Mouse (Mus musculus) liver, adult 2 months (tissue): Measurements from ENCODE around the gene Rad54l. TPM values are rescaled to one million over a fixed set of nuclear protein-coding genes. Genes with fewer than 3 reads are reported as not detected.

Source experiments
- DNase-seq: peaks from one replicate; pipeline ENCODE4 v3.0.0-alpha.2; 2011; ENCODE audit warnings: low read depth, low spot score; ENCODE audit errors: extremely low read depth
- H3K27ac ChIP-seq: fragments of 200-500 bp; replicated peaks from 2 replicates; pipeline ENCODE4 v1.5.1; 2012; ENCODE audit warnings: low read depth, mild to moderate bottlenecking, control low read depth, inconsistent platforms, low read length; ENCODE audit not compliant: insufficient read depth
- H3K27me3 ChIP-seq: fragments of 200-500 bp; 2 replicates; pipeline ENCODE4 v1.6.1; 2012; ENCODE audit warnings: mild to moderate bottlenecking, moderate library complexity, low read length, inconsistent platforms; ENCODE audit not compliant: control insufficient read depth, insufficient read depth
- H3K36me3 ChIP-seq: fragments of 200-500 bp; 2 replicates; pipeline ENCODE4 v1.6.1; 2012; ENCODE audit warnings: low read length, inconsistent platforms; ENCODE audit not compliant: control insufficient read depth, insufficient read depth
- H3K4me1 ChIP-seq: fragments of 200-500 bp; 2 replicates; pipeline ENCODE4 v1.6.1; 2011; ENCODE audit warnings: low read length; ENCODE audit not compliant: control insufficient read depth, insufficient read depth
- H3K4me3 ChIP-seq: fragments of 200-500 bp; 2 replicates; pipeline ENCODE4 v1.5.1; 2011; ENCODE audit warnings: low read depth, mild to moderate bottlenecking, control low read depth, low read length, moderate library complexity; ENCODE audit not compliant: insufficient read depth
- H3K79me2 ChIP-seq: fragments of 200-500 bp; 2 replicates; pipeline ENCODE4 v1.6.1; 2012; ENCODE audit warnings: inconsistent platforms, mild to moderate bottlenecking, low read length, moderate library complexity; ENCODE audit not compliant: control insufficient read depth, insufficient read depth
- H3K9ac ChIP-seq: fragments of 200-500 bp; 2 replicates; pipeline ENCODE4 v1.6.1; 2012; ENCODE audit warnings: low read depth, mild to moderate bottlenecking, control low read depth, inconsistent platforms, low read length
- CTCF ChIP-seq: fragments of 200-500 bp; IDR thresholded peaks from 2 replicates; pipeline ENCODE4 v1.5.1; 2011; ENCODE audit warnings: low read depth, low read length, control low read depth
- POLR2A ChIP-seq: fragments of 200-500 bp; IDR thresholded peaks from 2 replicates; pipeline ENCODE4 v1.6.1; 2011; ENCODE audit warnings: low read length, control low read depth; ENCODE audit not compliant: insufficient read depth; ENCODE audit errors: extremely low read depth
- WGBS: fragments of 180-500 bp; shearing (Covaris S2); methylation state at CpG from one replicate; pipeline ENCODE4 v1.1.7; 2018; 5-methylcytosine and 5-hydroxymethylcytosine counted together
- polyA plus RNA-seq: library from polyadenylated mRNA; depleted of rRNA; stranded (reverse); fragments of >200 nt; gene quantifications from 2 replicates; pipeline ENCODE4 v1.2.3, GENCODE M21; 2012
- total RNA-seq: library from RNA; depleted of rRNA; stranded (reverse); fragments of >200 nt; gene quantifications from 2 replicates; pipeline ENCODE4 v1.2.3, GENCODE M21; 2014

Rad54l gene
- total and polyA plus RNA-seq, 2 experiments, result 0.06 to 0.18 TPM

DNA sequence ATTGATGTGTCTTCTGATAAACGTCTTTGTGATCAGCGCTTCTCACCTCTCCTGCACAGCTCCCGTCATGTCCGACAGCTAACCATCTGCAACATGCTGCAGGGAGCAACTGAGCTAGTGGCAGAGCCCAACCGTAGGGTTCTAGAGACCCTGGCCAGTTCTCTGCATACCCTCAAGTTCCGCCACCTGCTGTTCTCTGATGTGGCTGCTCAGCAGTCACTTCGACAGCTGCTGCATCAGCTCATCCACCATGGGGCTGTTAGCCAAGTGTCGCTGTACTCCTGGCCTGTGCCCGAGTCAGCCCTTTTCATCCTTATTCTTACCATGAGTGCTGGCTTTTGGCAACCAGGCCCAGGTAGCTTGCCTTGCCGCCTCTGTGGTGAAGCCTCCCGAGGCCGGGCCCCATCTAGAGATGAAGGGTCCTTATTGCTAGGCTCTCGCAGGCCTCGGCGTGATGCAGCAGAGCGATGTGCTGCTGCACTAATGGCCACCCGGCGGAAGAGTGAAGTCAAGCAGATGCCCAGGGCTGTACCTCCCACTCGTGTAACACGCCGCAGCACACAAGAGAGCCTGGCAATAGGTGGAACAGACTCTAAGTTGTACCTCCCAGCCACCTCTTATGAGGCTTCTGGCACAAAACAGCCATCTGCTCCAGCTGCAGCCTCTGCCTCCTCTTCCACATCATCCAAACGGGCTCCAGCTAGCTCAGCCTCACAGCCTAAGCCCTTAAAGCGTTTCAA, 34.8 kb downstream of the Rad54l start:
- no peak for TF ChIP-seq POLR2A
- TF ChIP-seq CTCF, result no peak
- Histone ChIP-seq H3K27ac (no peak overlapping the region), H3K36me3 (peaks cover 59% of the 10 kb centered on the region), H3K9ac (no peak overlapping the region), H3K4me1 (no peaks in the 10 kb centered on the region), H3K27me3 (no peaks in the 10 kb centered on the region), H3K79me2 (no peaks in the 10 kb centered on the region), H3K4me3 (no peak overlapping the region)
- 96% methylated on average over 23 of the region's 23 CpGs for WGBS
- no peak for DNase-seq

DNA sequence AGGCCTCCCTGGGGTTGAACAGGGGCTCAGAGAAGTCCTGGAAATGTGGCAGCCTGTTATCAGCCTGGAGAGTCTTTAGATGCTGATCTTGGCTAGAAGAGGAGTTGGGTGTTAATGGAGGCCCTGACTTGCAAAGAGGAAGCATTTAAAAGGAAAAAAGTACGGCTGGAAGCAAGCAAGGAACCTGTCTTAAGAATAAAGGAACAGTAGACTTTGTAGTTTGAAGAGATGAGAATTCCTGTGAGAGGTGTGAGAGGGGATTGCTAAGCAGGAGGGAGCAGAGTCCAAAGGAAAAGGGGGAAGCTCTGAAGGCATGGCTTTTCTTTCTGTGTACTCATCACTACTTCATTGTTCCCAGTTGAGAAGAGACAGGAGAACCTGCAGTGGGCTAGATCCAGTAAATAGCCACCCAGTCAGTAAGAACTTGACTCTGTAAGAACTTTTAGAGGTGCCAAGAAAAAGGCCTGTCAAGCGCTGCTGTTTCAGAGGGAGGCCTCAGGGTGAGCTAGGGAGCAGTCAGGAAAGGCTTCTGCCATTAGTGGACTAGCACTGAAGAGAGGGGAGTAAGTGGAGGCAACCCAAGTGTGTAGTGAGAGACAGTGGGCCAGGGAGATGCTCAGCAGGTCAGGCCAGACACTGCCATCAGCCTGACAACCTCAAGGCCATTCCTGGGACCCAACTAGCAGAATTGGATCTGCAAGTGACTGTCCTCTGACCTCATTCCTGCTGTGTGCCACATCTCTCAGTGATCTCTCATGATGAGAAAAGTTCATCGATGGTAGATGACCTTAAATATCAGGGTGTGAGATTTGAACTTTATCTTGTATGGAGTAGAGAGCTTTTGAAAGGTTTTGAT, 46.0 kb downstream of the Rad54l start:
- DNase-seq, result peak; percentile 61
- 30% methylated on average over 3 of the region's 3 CpGs for WGBS
- peaks cover 20% of the 10 kb centered on the region for H3K36me3 ChIP-seq
- H3K27me3 ChIP-seq, result no peaks in the 10 kb centered on the region
- no peak overlapping the region for H3K27ac ChIP-seq
- peaks cover 15% of the 10 kb centered on the region for H3K4me1 ChIP-seq
- H3K79me2 ChIP-seq, result peaks cover 21% of the 10 kb centered on the region
- no peak overlapping the region for H3K4me3 ChIP-seq
- TF ChIP-seq CTCF (no peak), POLR2A (no peak)
- H3K9ac ChIP-seq, result peak overlapping the region; percentile 97

DNA sequence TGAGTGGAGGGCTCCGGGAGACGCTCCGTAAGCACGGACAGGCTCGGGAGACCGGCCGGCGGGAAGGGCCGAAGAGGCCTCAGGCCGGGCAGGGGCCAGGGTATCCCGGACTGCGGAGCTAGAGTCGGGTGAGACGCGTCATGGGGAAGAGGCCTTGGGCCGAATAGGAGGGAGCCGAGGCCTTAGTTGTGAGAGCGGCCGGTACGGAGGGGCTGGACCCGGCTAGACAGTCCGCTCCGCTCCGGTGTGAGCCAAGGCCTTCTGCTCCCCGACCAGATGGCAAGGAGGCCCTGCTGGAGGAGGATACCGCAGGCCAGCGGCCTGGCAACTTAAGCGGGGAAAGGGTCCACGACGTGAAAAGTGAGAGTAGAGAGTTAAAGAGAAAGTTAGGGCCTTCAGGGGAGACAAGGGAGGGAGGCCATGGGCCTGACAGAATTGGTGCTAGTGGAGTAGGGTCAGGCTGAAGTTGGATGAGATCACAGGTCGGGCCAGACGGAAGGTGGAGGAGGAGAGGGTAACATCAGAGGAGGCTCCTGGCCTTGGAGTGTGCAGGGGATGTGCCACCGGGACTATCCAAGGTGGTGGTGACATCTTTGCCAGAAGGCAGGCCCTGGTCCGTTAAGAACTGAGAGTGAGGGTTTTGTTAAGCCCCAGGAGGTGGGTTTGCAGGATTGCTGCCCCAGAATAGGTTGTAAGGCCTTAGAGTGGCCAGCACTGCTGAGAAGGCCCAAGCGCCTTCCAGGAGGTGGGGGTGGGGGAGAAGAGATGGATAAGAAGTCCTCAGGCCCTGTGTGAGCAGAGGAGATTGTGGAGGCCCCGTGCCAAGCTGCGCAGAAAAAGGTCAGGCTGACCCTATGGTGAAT, 46.9 kb downstream of the Rad54l start:
- peak; percentile 51 for DNase-seq
- 2% methylated on average over 37 of the region's 37 CpGs for WGBS
- TF ChIP-seq POLR2A, result no peak
- TF ChIP-seq CTCF, result no peak

DNA sequence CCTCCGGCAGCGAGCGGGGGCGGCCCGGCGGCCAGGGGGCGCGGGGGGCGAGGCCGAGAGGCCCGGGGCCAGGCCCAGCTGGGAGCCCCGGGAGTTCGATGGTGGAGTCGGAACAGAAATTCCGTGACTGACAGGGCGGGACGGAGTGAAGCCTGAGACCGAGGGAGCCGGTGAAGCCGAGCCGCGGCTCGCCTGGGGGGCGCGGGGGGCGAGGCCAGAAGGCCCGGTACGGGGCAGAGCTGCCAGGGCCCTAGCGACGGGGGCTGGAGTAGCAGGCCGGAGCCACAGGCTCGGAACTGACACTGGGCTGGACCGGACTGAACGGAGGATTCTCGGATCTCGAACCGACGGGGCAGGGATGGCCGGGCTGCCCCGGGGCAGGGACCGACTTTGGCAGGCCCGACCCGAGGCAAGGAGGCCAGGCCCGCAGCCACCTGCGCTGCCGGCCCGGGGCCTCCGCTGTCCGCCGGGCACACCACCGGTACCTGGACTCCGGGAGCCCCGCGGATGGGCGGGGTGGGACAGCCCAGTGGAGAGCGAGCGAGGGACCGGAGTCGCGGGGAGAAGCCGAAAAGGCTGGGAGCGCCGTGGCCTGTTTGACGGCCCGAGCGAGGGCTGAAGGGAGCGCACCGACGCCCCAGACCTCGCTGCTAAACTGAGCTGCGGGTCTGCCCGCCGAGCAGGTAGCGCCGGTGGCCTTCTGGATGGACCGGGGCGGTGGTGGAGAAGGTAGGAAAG, 47.7 kb downstream of the Rad54l start:
- Histone ChIP-seq H3K79me2 (peaks cover 26% of the 10 kb centered on the region), H3K4me1 (peaks cover 15% of the 10 kb centered on the region), H3K4me3 (peak overlapping the region; percentile 92), H3K27ac (peak overlapping the region; percentile 61), H3K9ac (peak overlapping the region; percentile 97), H3K36me3 (peaks cover 12% of the 10 kb centered on the region), H3K27me3 (no peaks in the 10 kb centered on the region)
- peak; percentile 41 for DNase-seq
- WGBS, result under 1% methylated on average over 74 of the region's 77 CpGs
- TF ChIP-seq POLR2A (no peak), CTCF (peak; percentile 50; the same call in 1 of the 2 replicates)

More for the DNA sequence above, 46.9 kb downstream of the Rad54l start:
- H3K36me3 ChIP-seq, result peaks cover 16% of the 10 kb centered on the region
- H3K27me3 ChIP-seq, result no peaks in the 10 kb centered on the region
- peaks cover 15% of the 10 kb centered on the region for H3K4me1 ChIP-seq
- peak overlapping the region; percentile 61 for H3K27ac ChIP-seq
- H3K79me2 ChIP-seq, result peaks cover 21% of the 10 kb centered on the region
- peak overlapping the region; percentile 92 for H3K4me3 ChIP-seq
- H3K9ac ChIP-seq, result peak overlapping the region; percentile 97
